Mouse (Mus musculus) left cerebral cortex, adult 8-10 months (tissue): ENCODE measurements around the gene Rnf214. TPM values are rescaled to one million over a fixed set of nuclear protein-coding genes. Genes with fewer than 3 reads are reported as not detected.
A peak's percentile ranks its signal among the peaks of the same experiment; 100 is the strongest.
"Not testable (repeated sequence)": the region's sequence is repeated elsewhere in the genome, so short reads cannot be mapped to it uniquely, and the experiment has no call there.

Experiments used
- DNase-seq, 2 experiments: peaks; one replicate each; pipeline ENCODE4 v3.0.0; 2022; ENCODE audit warnings: low spot score in 2 of 2
- total RNA-seq, 4 experiments: library from RNA; stranded (reverse); gene quantifications; 2 replicates each; pipeline ENCODE4 v1.2.4; 2022

The Rnf214 gene
- total RNA-seq, 4 experiments from 2014 or later, result 72.3 to 85.7 (median 81.2) TPM

DNA sequence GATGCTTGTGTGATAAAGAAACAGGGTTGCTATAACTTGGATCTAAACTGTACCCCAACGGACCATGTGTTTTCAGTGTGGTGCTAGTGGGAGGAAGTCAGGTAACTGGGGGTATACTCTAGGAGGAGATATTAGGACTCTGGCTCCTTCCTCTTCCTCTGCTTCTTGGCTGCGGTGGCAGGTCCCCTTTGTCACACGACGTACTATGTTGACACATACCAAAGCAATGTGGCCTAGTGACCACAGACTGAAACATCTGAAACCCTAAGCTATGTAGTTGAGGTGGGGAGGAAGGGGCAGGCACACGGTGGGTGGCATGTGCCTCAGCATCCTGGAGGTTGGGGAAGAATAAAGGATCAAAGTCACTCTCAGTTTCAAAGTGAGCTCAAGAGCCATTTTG, 55.4 kb downstream of the Rnf214 start:
- no peak for DNase-seq

DNA sequence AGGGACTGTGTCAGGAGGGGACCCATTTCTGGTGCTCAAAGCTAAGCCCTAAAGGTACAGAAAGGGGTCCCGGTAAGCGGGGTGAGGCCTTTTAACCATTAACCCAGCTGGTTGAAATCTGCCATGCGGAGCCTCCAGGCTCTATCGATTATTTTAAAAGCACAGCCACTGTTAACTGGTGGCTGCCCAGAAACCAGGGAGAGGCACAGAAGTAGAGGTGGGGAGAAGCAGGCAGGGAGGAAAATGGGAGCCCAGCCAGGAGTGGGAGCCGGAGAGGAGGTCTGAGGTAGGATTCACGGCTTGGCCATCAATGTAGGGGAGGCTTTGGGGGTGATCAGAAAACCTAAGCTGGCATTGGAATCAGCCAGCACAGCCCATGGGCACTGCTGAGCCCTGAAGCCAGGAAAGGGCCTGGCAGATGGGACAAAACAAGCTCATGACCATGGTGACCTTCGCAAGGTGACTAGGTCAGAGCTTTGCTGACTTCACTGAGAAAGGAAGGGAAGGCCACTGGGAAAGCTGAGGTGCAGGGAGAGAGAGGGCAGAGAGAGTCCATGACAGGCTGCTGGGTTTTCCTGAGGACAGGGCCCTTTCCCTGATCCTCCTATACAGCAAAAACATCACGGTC, 56.1 kb downstream of the Rnf214 start:
- no peak for DNase-seq

DNA sequence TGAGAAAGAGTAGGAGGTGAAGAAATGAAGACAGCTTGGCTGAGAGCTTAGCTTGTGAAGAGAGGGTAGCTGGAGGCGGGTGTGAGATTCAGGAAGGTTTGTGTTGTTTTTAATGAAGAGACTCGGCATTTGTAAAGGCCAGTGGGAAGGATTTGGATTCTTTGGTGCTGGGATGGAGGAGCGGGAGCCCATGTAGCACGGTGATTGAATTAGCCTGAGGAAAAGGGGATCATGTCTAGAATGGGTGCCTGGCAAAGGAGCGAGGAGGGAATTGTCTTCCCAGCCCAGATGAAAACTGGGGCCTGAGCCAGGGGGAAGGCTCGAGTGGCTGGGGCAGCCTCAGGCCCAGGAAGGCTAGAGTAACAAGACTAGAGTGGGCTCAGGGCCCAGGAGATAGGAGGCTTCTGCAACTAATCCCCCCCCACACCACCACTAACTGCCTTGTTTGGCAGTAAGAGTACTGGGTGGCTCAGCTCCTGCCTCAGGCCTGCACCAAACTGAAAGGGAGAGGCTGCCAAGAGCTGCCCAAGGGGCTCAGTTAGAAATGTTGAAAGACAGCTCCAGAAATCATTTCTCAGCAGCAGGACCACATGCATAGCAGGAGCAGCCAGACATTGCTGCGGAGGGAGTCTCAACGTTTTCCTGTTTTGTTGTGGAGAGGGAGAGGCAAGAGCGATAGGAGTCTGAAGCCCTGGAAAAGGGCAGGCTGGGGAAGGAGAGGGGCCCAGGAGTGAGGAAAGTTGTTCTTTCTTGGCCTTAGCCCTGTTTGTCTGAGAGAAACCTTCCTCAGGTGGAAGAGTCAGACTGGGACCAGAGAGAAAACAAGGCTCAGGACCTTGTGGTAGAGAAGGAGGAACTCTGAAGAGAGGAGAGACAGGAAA, 56.9 kb downstream of the Rnf214 start:
- peak in 1 of 2 experiments; percentile 84 for DNase-seq

DNA sequence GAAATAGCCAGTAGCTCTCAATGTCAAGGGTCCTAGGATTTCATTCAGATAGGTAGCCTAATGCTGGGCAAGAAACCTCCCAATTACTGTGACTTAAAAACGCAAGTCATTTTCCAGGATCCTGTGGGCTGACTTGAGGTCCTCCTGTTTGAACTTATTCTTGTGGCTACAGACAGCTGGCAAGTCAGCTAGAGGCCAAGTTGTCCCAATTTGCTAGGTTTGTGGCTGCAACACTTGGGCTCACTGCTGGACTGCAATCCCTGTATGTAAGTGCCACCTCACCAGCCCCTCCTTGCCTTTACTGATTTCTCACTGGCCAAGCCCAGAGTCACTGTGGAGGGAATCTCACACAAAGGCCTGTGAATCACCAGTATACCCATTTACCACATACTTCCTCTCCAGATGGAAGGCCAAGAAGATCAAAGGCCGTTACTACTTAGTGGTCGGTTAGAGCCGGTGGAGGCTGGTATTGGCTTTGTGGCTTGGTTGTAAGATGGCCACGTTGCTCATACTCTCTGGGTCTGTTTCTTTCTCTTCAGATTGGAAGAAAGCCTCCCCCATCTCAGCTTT, 59.7 kb downstream of the Rnf214 start:
- DNase-seq, result no peak

DNA sequence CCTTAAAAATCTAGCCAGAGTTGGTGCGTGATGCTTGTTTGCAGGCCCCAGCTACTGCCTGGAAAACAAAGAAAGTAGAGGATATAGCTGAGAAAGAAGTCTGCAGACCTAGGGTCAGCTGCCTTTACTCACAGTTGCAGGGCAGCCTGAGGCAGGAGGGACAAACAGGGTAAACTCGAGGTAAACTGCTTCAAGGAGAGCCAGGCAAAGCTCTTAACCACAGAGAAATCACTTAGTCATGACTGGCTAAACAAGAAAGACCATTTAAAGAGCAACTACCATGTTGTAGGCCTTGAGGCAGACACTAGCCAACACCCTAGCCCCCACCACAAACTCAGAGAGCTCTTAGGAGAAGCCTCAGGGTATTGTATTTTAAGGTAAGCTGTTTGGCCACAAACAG, 60.5 kb downstream of the Rnf214 start:
- DNase-seq, result not testable (repeated sequence)

- DNase-seq, result no peak
Observed at GRCm38 (mm10) chr9:45845541-45845940, 61.2 kb downstream of the Rnf214 start.

GRCm38 (mm10) chr9:45843780-45844179, 62.9 kb downstream of the Rnf214 start:
- DNase-seq, result peak in 1 of 2 experiments; percentile 48

GRCm38 (mm10) chr9:45843007-45843406, 63.7 kb downstream of the Rnf214 start:
- no peak for DNase-seq

DNA sequence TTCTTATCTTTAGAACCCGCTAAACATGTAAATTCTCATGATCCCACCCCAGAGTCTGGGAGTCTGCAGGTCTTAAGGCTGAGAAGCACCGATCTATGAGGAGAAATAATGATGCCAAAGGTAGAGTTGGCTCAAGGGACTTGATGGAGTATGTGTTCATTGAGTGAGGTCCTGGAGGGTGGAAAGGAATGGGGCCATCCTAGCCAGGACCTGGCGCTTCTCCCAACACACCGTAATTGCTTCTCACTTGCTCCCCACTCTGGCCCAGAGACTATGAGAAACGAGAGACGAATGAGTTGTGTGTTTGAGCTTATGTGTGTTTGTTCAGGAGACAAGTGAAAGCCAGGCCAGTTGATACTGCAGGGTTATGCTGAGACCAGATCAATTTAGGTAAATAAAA, 65.3 kb downstream of the Rnf214 start:
- no peak for DNase-seq

DNA sequence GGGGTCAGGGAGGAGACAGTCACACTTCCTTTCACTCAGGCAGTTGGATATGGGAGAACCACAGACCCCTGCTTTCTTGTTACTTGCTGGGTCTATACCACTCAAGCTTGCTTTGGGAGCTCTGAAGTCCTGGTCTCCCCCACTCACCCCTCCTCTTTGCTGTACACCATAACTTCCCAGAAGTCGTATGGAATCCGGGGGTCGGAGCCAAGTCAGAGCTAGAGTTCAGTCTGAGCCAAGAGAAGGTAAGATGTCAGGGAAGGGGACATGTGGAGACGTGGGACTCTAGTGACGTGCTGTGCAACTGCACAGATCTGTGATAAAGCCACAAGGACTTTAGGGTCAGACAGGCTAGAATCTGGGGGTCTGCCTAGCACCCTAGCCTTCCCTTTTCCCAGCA, 66.4 kb downstream of the Rnf214 start:
- DNase-seq, result no peak

- no peak for DNase-seq
Observed at GRCm38 (mm10) chr9:45839982-45840300, 66.8 kb downstream of the Rnf214 start.

GRCm38 (mm10) chr9:45839139-45839981, 67.4 kb downstream of the Rnf214 start:
- DNase-seq, result no peak

DNA sequence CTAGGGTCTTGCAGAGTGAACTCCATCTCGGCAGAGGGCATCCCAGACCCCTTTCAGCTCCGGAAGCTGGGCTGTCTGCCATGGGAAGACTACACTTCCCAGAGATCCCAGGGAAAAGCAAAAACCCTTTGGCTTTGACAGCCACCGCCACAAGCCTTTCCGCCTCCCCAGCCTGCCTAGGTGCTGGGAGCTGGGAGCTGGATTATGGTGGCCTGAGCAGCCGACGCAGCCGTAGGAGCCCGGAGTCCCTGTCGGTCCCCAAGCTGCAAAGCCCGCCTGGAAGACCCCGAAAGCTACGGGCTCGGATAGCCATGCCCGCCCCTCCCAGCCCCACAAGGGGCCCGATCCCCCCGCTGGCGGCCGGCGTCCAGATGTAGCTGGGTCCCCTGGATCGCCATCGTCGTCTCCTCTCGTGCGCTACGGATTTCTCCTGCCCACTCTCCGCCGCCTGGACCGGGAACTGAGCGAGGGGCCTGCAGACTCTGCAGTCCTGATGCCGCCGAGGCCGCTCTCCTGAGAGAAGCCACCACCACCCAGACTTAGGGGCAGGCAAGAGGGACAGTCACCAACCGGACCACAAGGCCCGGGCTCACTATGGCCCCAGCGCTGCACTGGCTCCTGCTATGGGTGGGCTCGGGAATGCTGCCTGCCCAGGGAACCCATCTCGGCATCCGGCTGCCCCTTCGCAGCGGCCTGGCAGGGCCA, 68.1 kb downstream of the Rnf214 start, which contains the start of gene Bace1:
TSS of gene Bace1 (plus strand) at position 147 of the 705 bp plus-strand sequence.
- DNase-seq, result peak; percentile 85 to 92

DNA sequence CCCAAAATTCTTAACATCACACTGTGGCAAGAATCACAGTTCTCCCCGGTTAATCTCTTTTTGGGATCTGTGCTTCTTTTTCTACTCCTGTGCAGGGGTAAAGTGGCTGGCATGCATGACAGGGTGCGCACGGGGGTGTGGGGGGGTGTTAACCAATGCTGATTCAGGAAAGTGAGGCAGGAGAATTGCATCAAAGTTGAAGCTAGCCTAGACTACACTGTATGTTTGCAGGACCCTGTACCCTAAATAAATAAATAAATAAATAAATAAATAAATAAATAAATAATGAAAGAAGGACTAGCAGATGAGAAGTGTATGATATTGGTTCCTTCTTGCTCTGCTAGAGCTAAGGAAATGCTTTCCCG, 68.7 kb downstream of the Rnf214 start:
- DNase-seq, result no peak

DNA sequence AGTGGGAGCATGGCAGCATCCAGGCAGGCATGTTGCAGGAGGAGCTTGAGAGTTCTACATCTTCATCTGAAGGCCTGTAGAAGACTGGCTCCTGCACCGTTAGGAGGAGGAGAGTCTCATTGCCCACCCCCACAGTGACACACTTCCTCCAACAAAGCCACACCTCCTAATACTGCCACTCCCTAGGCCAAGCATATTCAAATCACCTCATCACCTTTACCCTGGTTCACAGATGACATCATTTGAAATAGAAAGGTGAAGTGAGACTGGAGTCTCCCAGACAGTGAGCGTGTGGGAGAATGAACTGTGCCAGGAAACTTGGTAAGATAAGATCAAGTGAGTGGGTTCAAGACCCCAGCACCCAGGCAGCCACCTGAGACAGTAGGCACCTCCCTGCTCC, 73.2 kb downstream of the Rnf214 start:
- DNase-seq, result no peak

DNA sequence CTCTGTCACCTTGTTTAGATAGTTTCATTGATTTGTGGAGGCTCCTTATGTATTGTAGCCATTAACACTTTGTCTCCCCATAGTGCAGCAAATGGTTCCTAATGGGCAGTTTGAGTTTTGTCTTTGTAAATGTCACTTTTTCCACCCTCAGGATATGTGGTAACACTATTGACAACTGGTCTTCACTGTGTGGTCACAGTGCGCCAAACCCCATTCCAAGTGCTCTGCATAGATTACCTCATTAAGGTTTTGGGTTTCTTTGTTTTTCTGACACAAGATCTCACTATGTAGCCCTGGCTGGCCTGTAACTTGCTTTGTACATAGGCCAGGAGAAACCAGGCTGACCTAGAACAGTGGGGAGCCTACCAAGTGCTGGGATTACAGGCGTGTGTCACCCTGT, 73.8 kb downstream of the Rnf214 start:
- DNase-seq, result no peak

- DNase-seq, result peak in 1 of 2 experiments; percentile 52
Observed at GRCm38 (mm10) chr9:45829107-45829506, 77.6 kb downstream of the Rnf214 start.

DNA sequence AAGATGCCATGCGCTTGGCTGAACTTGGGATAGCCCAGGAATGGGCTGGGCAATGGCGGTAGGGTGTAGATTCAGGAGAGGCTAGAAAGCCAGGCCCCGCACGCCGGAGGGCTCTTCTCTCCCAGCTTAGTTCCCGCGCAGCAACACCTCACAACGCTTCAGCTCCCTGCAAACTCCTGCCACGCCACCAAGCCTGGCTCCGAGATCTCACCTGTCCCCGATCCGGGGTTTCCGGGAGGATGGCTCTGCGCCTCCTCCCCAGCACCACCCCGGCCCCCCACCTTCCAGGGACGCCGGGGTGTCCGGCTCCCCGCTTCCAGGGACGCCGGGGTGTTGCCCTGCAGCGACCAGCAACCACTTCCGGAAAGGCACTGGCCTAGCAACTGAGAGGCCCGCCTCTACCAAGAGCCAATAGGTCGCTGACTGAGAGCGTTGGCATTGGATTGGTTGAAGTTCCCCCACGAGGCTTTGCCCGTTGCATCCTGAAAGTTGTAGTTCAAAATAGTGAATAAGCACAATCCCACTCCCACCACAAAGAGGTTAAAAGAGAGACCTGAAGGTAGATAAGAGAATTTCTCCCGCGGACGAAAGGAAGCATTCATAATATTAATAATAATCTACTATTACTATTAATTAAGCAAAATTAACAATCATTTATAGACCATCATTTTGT, 78.3 kb downstream of the Rnf214 start, which contains the start of gene Cep164:
TSS of gene Cep164 (minus strand) at position 401 of the 673 bp plus-strand sequence.
- peak; percentile 72 to 88 for DNase-seq

DNA sequence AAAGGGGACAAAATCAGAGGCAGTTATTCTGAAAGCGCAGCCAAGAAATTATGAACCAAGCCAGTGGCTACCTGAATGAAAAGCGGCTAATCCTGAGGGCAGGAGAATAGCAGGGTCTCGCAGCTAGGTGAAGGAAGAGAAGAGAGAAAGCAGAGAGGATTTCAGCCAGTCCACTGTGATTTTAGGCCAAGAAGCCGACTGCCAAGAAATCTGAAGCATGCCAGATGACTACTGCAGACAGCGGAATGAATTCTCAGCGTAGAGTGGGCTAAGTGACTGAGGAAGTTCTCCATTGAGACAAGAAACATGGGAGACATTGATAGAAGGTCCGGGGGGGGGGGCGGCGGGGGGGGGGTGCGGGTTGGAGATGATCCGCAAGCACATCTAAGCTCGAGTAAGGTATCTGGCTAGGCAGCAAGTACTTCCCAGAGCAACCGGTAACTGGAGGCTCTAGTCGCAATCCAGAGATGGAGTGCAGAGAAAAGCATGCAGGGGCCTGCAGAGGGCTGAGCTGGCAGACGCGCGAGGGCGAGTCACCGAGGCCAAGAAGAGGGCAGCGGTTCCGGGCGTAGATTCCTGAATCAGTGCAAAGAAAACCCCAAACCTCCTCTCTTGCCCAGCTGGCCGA, 78.9 kb downstream of the Rnf214 start:
- no peak for DNase-seq
